Mouse (Mus musculus) mature B cell (primary cell): ENCODE measurements around the gene Nat8.
"Not testable (repeated sequence)": the region's sequence is repeated elsewhere in the genome, so short reads cannot be mapped to it uniquely, and the experiment has no call there.

Experiments
- in situ Hi-C: fragments of 300-500 bp; cut with MboI; formaldehyde crosslinking; loops from 2 replicates; pipeline ENCODE4 v1.14.3; 2019

Nat8 gene

GRCm38 (mm10) chr6:85831796-85832321 is at the start of gene Nat8:
TSS of gene Nat8 (minus strand) at chr6:85832082.
- in situ Hi-C loops, result no loop called here

GRCm38 (mm10) chr6:85869006-85869405 is 37.1 kb upstream of the Nat8 start, which contains the start of gene Nat8f2:
TSS of gene Nat8f2 (minus strand) at chr6:85869158.
- in situ Hi-C loops, result not testable (repeated sequence)

GRCm38 (mm10) chr6:85867726-85868690 is 36.1 kb upstream of the Nat8 start:
- in situ Hi-C loops, result no loop called here

DNA sequence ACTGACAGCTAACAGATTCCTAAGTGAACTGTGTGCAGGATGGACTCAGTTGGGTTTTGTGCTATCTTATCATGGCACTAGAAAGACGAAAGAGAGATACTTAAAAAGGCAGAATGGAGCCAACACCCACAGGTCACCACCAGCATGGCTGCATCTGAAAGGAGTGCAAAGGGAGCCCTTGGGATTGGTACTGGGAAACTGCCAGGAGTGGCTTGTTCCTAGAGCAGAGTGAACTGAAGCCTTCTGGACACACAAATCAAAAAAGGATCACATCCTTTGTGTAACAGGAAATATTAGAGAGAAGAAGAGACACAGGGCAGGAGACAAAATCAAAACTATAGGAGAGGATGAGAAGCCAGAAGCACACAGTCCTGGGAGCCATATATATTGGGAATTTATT is 35.1 kb upstream of the Nat8 start:
- in situ Hi-C loops, result not testable (repeated sequence)

GRCm38 (mm10) chr6:85866166-85866565 is 34.3 kb upstream of the Nat8 start:
- in situ Hi-C loops, result not testable (repeated sequence)

GRCm38 (mm10) chr6:85864900-85865639 is 33.2 kb upstream of the Nat8 start:
- in situ Hi-C loops, result not testable (repeated sequence)

DNA sequence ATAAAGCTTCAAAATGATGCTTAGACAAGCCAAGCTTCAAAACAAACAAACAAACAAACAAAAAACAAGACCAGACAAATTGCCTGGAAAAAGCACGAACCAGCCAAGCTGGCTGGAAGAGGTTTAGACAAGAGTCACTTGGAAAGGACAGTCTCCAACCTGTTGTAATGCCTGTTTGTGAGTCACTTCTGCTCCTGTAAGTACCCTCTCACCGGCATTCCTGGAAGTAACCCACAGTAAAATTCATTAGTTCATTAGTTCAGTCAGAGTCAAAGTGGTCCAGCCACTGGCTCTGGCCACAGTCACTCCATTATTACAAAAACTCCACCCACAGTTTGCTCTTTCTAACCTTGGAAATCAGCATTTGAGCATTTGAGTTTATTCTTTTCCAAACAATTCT is 32.0 kb upstream of the Nat8 start:
- in situ Hi-C loops, result no loop called here

DNA sequence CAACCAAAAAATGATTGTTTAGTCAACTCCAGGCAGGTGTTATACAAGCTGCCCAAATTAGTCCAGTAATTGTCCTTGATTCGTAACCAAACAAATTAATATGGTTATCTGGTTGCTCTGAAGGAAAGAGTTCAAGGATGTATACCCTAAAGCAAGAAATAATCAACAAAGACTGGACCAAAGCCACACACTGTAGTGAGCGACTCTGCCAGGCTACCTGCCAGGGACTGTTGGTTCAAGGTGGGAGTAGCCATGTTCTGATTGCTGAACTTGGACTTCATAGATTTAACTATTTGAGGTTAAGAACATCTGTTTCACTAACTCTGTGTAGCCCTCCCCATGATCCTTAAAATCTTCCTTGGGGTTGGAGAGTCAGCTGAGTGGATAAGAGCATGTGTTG is 31.3 kb upstream of the Nat8 start:
- in situ Hi-C loops, result no loop called here

GRCm38 (mm10) chr6:85862565-85862964 is 30.7 kb upstream of the Nat8 start:
- in situ Hi-C loops, result no loop called here

DNA sequence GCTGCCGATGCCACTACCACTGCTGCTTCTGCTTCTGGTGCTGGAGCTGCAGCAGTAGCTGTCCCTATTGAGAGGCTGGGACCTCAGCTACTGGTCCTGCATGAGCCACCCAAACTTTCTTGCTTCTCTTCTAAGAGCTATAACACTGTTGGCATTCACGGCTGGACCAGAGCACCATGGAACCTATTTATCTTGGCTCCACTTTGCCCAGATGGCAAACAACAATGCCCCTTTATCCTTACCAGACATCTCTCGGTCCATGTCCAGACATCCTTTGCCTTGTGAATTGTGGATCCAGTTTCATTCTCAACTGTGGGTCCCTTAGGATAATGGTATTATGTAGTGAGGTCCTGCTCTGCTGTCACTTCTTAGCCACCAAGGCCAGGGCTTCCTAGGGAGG is 29.4 kb upstream of the Nat8 start:
- in situ Hi-C loops, result no loop called here

DNA sequence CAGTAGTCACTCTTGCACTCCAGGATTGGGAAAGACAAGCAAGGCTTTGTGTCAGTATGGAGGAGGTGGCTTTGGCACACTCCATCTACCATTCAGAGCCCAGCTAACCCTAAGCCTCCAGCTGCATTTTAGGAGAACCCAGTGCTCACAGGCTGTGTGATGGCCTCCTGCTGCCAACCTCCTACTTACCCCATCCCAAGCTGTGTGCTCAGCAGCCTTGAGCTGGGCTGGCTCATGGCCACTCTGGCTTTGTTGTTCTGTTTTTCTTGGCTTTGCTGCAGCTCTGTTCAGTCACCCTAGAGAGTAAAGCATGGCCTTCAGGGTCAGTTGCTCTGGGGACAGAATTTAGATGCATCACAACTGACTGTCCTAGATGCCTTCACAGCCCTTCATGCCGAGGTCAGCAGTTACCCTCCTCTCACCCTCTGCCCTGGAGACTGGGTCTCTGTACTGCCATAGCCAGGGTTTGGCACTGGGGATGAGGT is 24.4 kb upstream of the Nat8 start:
- in situ Hi-C loops, result no loop called here

- in situ Hi-C loops, result no loop called here
Measured at GRCm38 (mm10) chr6:85853481-85853880, 21.6 kb upstream of the Nat8 start.

DNA sequence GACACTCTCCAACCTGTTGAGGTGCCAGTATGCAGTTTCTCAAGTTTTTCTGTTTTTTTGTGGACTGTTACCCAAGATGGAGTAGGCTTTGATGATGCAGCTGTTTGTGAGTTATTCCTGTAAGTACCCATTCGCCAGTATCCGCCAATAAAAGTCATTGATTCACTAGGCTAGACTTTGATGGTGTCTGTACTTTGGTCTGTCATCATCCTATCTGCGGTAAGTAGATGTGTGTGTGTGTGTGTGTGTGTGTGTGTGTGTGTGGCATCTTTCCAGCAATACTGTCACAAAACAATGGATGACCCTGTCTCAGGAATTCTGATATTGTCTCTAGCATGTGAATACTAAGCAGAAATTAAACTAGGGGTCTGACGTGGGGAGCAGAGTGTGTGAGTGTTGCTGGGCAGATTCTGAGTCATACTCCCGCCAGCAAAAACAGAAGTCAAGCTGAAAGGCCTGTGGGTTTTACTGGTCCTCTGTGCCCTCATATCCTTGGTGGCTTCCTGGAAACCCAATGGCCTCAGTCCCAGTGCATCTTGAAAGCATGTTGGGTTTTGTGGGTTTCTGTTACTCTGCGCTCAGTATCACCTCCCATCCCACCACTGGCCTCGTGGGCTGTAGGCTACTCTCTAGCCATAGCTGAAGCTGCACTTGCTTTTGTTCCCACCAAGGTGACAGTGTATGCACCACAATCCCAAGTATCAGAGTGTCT is 19.3 kb upstream of the Nat8 start:
- in situ Hi-C loops, result no loop called here

GRCm38 (mm10) chr6:85849240-85849639 is 17.4 kb upstream of the Nat8 start:
- in situ Hi-C loops, result no loop called here

DNA sequence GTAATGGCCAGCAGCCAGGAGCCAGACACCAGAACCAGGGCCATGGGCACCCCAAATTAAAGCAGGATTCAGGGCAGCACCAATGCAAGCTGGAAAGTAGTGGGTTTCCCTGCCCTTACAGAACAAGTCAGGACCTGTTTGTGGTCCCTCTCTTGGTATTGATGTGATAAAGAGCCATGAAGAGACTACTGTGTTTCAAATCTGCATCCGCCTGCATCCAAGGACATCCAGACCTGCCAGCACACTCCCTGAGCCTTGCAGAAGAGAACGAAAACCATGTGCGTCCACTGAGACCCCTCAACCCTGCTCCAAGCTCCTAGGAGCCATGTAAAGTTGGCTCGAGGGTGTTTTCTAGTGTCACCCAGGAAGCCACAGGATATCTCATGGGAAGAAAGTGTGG is 16.3 kb upstream of the Nat8 start:
- in situ Hi-C loops, result no loop called here

GRCm38 (mm10) chr6:85846921-85847320 is 15.0 kb upstream of the Nat8 start:
- in situ Hi-C loops, result no loop called here

DNA sequence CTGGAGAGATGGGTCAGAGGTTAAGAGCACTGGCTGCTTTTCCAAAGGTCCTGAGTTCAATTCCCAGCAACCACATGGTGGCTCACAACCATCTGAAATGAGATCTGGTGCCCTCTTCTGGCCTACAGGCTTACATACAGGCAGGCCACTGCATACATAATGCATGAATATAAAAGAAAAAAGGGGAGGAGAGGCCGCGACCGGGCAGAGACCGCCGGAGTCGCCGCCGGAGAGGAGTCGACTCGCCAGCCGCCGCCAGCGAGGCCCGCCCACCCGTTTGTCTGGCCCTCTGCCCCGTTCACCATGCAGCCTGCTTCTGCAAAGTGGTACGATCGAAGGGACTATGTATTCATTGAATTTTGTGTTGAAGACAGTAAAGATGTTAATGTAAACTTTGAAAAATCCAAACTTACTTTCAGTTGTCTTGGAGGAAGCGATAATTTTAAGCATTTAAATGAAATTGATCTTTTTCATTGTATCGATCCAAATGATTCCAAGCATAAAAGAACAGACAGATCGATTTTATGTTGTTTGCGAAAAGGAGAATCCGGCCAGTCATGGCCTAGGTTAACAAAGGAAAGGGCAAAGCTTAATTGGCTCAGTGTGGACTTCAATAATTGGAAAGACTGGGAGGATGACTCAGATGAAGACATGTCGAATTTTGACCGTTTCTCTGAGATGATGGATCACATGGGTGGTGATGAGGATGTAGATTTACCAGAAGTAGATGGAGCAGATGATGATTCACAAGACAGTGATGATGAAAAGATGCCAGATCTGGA is 12.0 kb upstream of the Nat8 start:
- in situ Hi-C loops, result not testable (repeated sequence)

DNA sequence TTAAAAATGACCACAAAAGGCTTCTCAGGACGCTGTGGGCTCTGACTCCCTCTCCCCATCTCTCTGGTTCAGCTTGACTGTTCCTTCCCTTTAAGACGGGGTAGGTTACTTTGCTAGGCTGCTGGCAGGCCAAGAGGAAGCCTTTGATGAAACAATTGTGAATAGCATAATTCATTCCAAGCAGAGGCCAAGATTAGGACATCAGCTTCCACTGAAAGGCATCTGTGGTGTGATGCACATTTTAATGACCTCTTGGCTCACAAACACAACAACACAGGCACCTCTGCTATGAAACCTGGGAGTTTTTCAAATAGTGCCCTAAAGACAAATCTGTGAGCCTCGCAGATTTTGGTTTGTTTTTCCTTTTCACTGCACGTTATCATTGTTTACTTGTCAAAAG is 8.1 kb upstream of the Nat8 start:
- in situ Hi-C loops, result no loop called here

DNA sequence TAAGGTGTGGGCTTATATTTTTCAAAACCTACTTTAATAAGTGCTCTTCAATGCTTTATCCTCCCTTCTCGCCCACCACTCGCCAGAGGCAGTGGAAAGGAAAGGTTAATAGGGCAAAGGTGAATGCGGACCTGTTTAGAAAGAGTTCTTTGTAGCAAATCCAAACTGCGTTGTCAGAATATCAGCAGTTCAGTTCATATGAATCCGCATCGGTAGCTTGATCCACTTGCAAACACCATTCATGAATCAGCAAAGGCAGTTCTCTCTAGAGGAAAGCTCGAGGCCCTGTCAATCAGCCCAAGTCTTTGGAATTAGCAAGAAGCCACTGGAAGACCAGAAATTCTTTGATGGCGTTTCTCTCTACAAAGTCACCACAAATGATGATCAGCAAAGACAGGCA is 6.8 kb upstream of the Nat8 start:
- in situ Hi-C loops, result no loop called here

DNA sequence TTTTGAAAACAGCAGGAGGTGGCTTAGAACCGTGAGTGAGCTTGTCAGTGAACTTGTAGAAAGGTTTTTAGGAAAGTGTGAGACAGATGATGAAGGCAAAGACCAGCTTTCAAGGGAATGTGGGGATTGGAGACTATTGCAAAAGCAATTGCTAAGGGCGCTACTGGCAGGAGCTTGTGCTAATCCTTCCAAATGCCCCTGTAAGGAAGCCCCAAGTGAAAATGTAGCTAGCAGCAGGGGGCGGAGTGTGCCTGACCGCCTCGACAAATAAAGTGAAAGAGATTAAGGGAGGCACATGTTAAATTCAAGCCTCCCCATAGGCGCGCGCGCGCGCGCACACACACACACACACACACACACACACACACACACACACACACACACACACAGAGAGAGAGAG is 5.4 kb upstream of the Nat8 start:
- in situ Hi-C loops, result not testable (repeated sequence)

DNA sequence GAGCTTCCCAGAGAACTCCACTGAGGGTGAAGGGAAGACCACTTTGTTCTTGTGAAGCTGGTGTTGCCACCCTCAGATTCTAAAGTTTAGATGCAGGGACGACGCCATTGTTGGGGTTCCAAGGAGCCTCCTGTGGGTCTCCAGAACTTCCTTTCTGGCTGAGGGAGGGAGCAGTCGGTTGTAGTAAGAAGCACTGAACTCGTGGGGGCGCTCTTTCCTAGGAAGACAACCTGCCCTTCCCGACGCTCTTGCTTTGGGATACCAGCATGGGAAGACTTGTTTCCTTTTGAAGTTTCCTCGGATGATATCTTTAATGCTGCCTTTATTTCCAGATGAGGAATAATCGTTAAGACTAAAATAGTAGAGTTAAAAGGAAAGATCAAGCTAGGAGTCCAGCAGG is 4.9 kb upstream of the Nat8 start:
- in situ Hi-C loops, result not testable (repeated sequence)
